Mouse (Mus musculus): ENCODE measurements around the gene Syndig1. TPM values are rescaled to one million over a fixed set of nuclear protein-coding genes. Genes with fewer than 3 reads are reported as not detected.
A peak's percentile ranks its signal among the peaks of the same experiment; 100 is the strongest.

The Syndig1 gene
- total RNA-seq, 2 experiments from 2014 or later, result 58.4 to 86.1 TPM

- DNase-seq (ENCODE audit: low spot score in 2 of 2), result no peak
- intact Hi-C loops (cut with DNase I), result no loop called here
Observed at GRCm38 (mm10) chr2:150020706-150021105, 191.7 kb downstream of the Syndig1 start.

- DNase-seq (ENCODE audit: low spot score in 2 of 2), result peak; percentile 27 to 39
- intact Hi-C loops (cut with DNase I), result loop anchor here (1.0 kb wide), 1 partner anchor 602 kb away; no protein-coding TSS in a partner anchor
Observed at GRCm38 (mm10) chr2:150023873-150024339, 194.9 kb downstream of the Syndig1 start.

GRCm38 (mm10) chr2:150043531-150043930 is 214.5 kb downstream of the Syndig1 start:
- intact Hi-C loops (cut with DNase I), result no loop called here
- DNase-seq (ENCODE audit: low spot score in 2 of 2), result no peak

Other genes with a start within 250 kb of the Syndig1 start
- gene C530025M09Rik, start 2.0 kb downstream of the Syndig1 start, total RNA-seq (2021), result 1 to 10 TPM; 2.1 to 3.7 TPM